Mouse (Mus musculus) liver, embryonic 14.5 days (tissue): ENCODE results near the gene Lamtor2.

Experiments used
- CTCF ChIP-seq: IDR thresholded peaks from 2 replicates; pipeline ENCODE4 v1.5.1; 2016; ENCODE audit warnings: antibody characterized with exemption, low read depth, control low read depth
- EP300 ChIP-seq: IDR thresholded peaks from 2 replicates; pipeline ENCODE4 v1.6.1; 2016; ENCODE audit warnings: antibody characterized with exemption, low read depth

- TF ChIP-seq CTCF (no peak), EP300 (no peak)
These were observed 16.8 kb upstream of the Lamtor2 start for GRCm38 (mm10) chr3:88569694-88570093.
